Mouse (Mus musculus): ENCODE data around the gene Mrps30.

DNA sequence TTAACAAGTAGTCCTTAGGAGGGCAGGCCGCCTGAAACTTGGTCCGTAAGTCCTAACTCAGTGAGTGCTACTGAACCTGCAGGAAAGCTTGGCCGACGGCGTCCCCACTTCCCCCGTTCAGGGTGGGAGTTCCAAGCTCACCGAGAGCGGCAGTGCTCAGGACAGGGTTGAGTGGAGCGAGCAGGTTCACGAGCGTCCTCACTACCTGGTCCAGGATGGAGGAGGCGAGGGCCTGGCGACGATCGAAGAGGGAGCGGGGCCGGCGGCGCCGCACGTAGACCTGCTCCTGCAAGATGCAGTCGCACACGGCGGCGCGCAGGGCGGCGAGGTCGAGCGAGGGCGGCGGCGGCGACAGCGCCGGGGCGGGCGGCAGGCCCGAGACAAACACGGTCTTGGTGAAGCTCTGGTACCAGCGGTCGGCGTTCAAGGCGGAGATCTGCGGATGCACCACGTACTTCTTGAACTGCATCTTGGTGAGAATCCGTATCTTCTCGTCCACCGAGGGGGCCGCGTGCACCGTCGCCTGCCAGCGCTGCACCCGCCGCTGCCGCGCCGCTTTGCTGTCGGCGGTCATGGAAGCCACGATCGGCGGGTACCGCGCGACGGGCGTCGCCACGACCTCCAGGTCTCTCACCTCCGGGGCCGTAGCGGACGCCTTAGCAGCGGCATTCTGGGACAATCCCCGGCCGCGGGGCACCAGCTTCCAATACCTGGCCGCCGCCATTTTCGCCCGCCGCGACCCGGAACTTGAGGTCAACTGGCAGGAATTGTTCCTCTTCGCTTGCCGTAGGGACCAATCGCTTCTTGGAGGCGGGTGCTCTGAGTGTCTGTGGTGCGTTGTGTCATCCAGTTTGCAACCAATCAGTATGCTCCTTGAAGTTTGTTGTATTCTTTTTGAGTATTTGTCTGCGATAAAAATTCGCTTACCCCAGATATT, at the start of gene Mrps30, which contains the start of gene B430218F22Rik:
- TF ChIP-seq POLR2A (IDR thresholded peaks at IDR 0.05; ENCODE audit: low read depth, low read length) = peak; percentile 57; the same call in 1 of the 2 replicates
- no peak for TF ChIP-seq CTCF (IDR thresholded peaks at IDR 0.05; ENCODE audit: borderline replicate concordance, insufficient read depth, low read length)
